Mouse (Mus musculus): Measurements from ENCODE around the gene Gfer. TPM values are rescaled to one million over a fixed set of nuclear protein-coding genes. Genes with fewer than 3 reads are reported as not detected.
"Not testable (repeated sequence)": the region's sequence is repeated elsewhere in the genome, so short reads cannot be mapped to it uniquely, and the experiment has no call there.

Gfer gene
- polyA plus RNA-seq, 1 experiment, result 144 TPM

- Histone ChIP-seq H3K4me1 (ENCODE audit: control insufficient read depth, insufficient read depth, low read length) (peaks cover 7% of the 10 kb centered on the region), H3K36me3 (ENCODE audit: control insufficient read depth, insufficient read depth, low read length) (no peaks in the 10 kb centered on the region), H3K27me3 (ENCODE audit: control insufficient read depth, insufficient read depth, low read length) (no peaks in the 10 kb centered on the region), H3K27ac (ENCODE audit: control insufficient read depth, insufficient read depth, low read depth, low read length) (no peak overlapping the region), H3K4me3 (ENCODE audit: control insufficient read depth, low read depth, low read length) (no peak overlapping the region)
- TF ChIP-seq POLR2A (IDR thresholded peaks at IDR 0.05; ENCODE audit: control insufficient read depth, low read depth, low read length) (no peak), CTCF (IDR thresholded peaks at IDR 0.05; ENCODE audit: control insufficient read depth, insufficient read depth, insufficient replicate concordance, low read depth, low read length) (peak; percentile 22; the same call in 1 of the 2 replicates)
These were observed 28.5 kb downstream of the Gfer start for GRCm38 (mm10) chr17:24667416-24667815.

GRCm38 (mm10) chr17:24667011-24667410, 28.9 kb downstream of the Gfer start:
- not testable (repeated sequence) for H3K27me3 ChIP-seq (ENCODE audit: control insufficient read depth, insufficient read depth, low read length); H3K27ac ChIP-seq (ENCODE audit: control insufficient read depth, insufficient read depth, low read depth, low read length); H3K36me3 ChIP-seq (ENCODE audit: control insufficient read depth, insufficient read depth, low read length); H3K4me3 ChIP-seq (ENCODE audit: control insufficient read depth, low read depth, low read length); H3K4me1 ChIP-seq (ENCODE audit: control insufficient read depth, insufficient read depth, low read length)

- Histone ChIP-seq H3K36me3 (ENCODE audit: control insufficient read depth, insufficient read depth, low read length) (no peaks in the 10 kb centered on the region), H3K4me1 (ENCODE audit: control insufficient read depth, insufficient read depth, low read length) (peaks cover 17% of the 10 kb centered on the region), H3K27me3 (ENCODE audit: control insufficient read depth, insufficient read depth, low read length) (no peaks in the 10 kb centered on the region), H3K4me3 (ENCODE audit: control insufficient read depth, low read depth, low read length) (peak within 1 kb of the TSS; percentile 36), H3K27ac (ENCODE audit: control insufficient read depth, insufficient read depth, low read depth, low read length) (no peak within 1 kb of the TSS)
- no peak for TF ChIP-seq POLR2A (IDR thresholded peaks at IDR 0.05; ENCODE audit: control insufficient read depth, low read depth, low read length)
- TF ChIP-seq CTCF (IDR thresholded peaks at IDR 0.05; ENCODE audit: control insufficient read depth, insufficient read depth, insufficient replicate concordance, low read depth, low read length), result no peak
These were observed 37.8 kb downstream of the Gfer start, which contains the start of gene Npw for GRCm38 (mm10) chr17:24658017-24658758. Gene Npw (minus strand): TSS chr17:24658457.

GRCm38 (mm10) chr17:24654969-24655368, 41.0 kb downstream of the Gfer start:
- H3K27me3 ChIP-seq (ENCODE audit: control insufficient read depth, insufficient read depth, low read length), result no peaks in the 10 kb centered on the region
- no peak for TF ChIP-seq POLR2A (IDR thresholded peaks at IDR 0.05; ENCODE audit: control insufficient read depth, low read depth, low read length)
- TF ChIP-seq CTCF (IDR thresholded peaks at IDR 0.05; ENCODE audit: control insufficient read depth, insufficient read depth, insufficient replicate concordance, low read depth, low read length), result no peak

GRCm38 (mm10) chr17:24653967-24654710, 41.8 kb downstream of the Gfer start:
- Histone ChIP-seq H3K36me3 (ENCODE audit: control insufficient read depth, insufficient read depth, low read length) (no peaks in the 10 kb centered on the region), H3K27ac (ENCODE audit: control insufficient read depth, insufficient read depth, low read depth, low read length) (no peak overlapping the region)

More at GRCm38 (mm10) chr17:24654969-24655368, 41.0 kb downstream of the Gfer start:
- H3K27ac ChIP-seq (ENCODE audit: control insufficient read depth, insufficient read depth, low read depth, low read length), result no peak overlapping the region
- peaks cover 20% of the 10 kb centered on the region for H3K4me1 ChIP-seq (ENCODE audit: control insufficient read depth, insufficient read depth, low read length)
- no peak overlapping the region for H3K4me3 ChIP-seq (ENCODE audit: control insufficient read depth, low read depth, low read length)
- H3K36me3 ChIP-seq (ENCODE audit: control insufficient read depth, insufficient read depth, low read length), result no peaks in the 10 kb centered on the region

GRCm38 (mm10) chr17:24651835-24652234, 44.1 kb downstream of the Gfer start:
- Histone ChIP-seq H3K4me3 (ENCODE audit: control insufficient read depth, low read depth, low read length) (no peak overlapping the region), H3K4me1 (ENCODE audit: control insufficient read depth, insufficient read depth, low read length) (peaks cover 12% of the 10 kb centered on the region), H3K36me3 (ENCODE audit: control insufficient read depth, insufficient read depth, low read length) (no peaks in the 10 kb centered on the region), H3K27me3 (ENCODE audit: control insufficient read depth, insufficient read depth, low read length) (no peaks in the 10 kb centered on the region), H3K27ac (ENCODE audit: control insufficient read depth, insufficient read depth, low read depth, low read length) (no peak overlapping the region)
- TF ChIP-seq POLR2A (IDR thresholded peaks at IDR 0.05; ENCODE audit: control insufficient read depth, low read depth, low read length) (no peak), CTCF (IDR thresholded peaks at IDR 0.05; ENCODE audit: control insufficient read depth, insufficient read depth, insufficient replicate concordance, low read depth, low read length) (no peak)

More at GRCm38 (mm10) chr17:24653967-24654710, 41.8 kb downstream of the Gfer start:
- H3K4me3 ChIP-seq (ENCODE audit: control insufficient read depth, low read depth, low read length), result peak overlapping the region; percentile 55
- H3K4me1 ChIP-seq (ENCODE audit: control insufficient read depth, insufficient read depth, low read length), result peaks cover 25% of the 10 kb centered on the region
- no peaks in the 10 kb centered on the region for H3K27me3 ChIP-seq (ENCODE audit: control insufficient read depth, insufficient read depth, low read length)
- no peak for TF ChIP-seq POLR2A (IDR thresholded peaks at IDR 0.05; ENCODE audit: control insufficient read depth, low read depth, low read length)
- peak; percentile 99 for TF ChIP-seq CTCF (IDR thresholded peaks at IDR 0.05; ENCODE audit: control insufficient read depth, insufficient read depth, insufficient replicate concordance, low read depth, low read length)

GRCm38 (mm10) chr17:24650766-24651165, 45.2 kb downstream of the Gfer start:
- Histone ChIP-seq H3K27ac (ENCODE audit: control insufficient read depth, insufficient read depth, low read depth, low read length) (no peak overlapping the region), H3K4me1 (ENCODE audit: control insufficient read depth, insufficient read depth, low read length) (peaks cover 11% of the 10 kb centered on the region), H3K27me3 (ENCODE audit: control insufficient read depth, insufficient read depth, low read length) (no peaks in the 10 kb centered on the region), H3K36me3 (ENCODE audit: control insufficient read depth, insufficient read depth, low read length) (no peaks in the 10 kb centered on the region), H3K4me3 (ENCODE audit: control insufficient read depth, low read depth, low read length) (no peak overlapping the region)
- no peak for TF ChIP-seq POLR2A (IDR thresholded peaks at IDR 0.05; ENCODE audit: control insufficient read depth, low read depth, low read length)
- no peak for TF ChIP-seq CTCF (IDR thresholded peaks at IDR 0.05; ENCODE audit: control insufficient read depth, insufficient read depth, insufficient replicate concordance, low read depth, low read length)
